Mouse (Mus musculus): Measurements from ENCODE around the gene Olfr657. TPM values are rescaled to one million over a fixed set of nuclear protein-coding genes. Genes with fewer than 3 reads are reported as not detected.

Olfr657 gene
- total RNA-seq (2021): not detected

GRCm38 (mm10) chr7:104624494-104624893, at the start of gene Olfr657:
Gene Olfr657 (plus strand): TSS chr7:104624794.
- no peak for DNase-seq
- intact Hi-C loops (cut with DNase I): no loop called here

GRCm38 (mm10) chr7:104577014-104577413, 47.6 kb upstream of the Olfr657 start, which contains the start of gene Olfr653:
Gene Olfr653 (plus strand): TSS chr7:104577314.
- DNase-seq: no peak
- intact Hi-C loops (cut with DNase I): no loop called here

GRCm38 (mm10) chr7:104580846-104581245, 43.7 kb upstream of the Olfr657 start:
- intact Hi-C loops (cut with DNase I): no loop called here
- no peak for DNase-seq

- DNase-seq: no peak
- intact Hi-C loops (cut with DNase I): no loop called here
Measured at GRCm38 (mm10) chr7:104581429-104581828, 43.2 kb upstream of the Olfr657 start.

GRCm38 (mm10) chr7:104586725-104587124, 37.9 kb upstream of the Olfr657 start, which contains the start of gene Olfr654:
Gene Olfr654 (plus strand): TSS chr7:104587025.
- intact Hi-C loops (cut with DNase I): no loop called here
- DNase-seq: no peak

GRCm38 (mm10) chr7:104588274-104588673, 36.3 kb upstream of the Olfr657 start:
- no peak for DNase-seq
- intact Hi-C loops (cut with DNase I): no loop called here

- DNase-seq: no peak
- intact Hi-C loops (cut with DNase I): no loop called here
Measured at GRCm38 (mm10) chr7:104601679-104602078, 22.9 kb upstream of the Olfr657 start, which contains the start of gene Olfr655. Gene Olfr655 (minus strand): TSS chr7:104601779.

GRCm38 (mm10) chr7:104603173-104603572, 21.4 kb upstream of the Olfr657 start:
- intact Hi-C loops (cut with DNase I): no loop called here
- DNase-seq: peak; percentile 7

GRCm38 (mm10) chr7:104604727-104605126, 19.9 kb upstream of the Olfr657 start:
- DNase-seq: no peak
- intact Hi-C loops (cut with DNase I): no loop called here

GRCm38 (mm10) chr7:104613655-104614054, 10.9 kb upstream of the Olfr657 start, which contains the start of gene Olfr656:
Gene Olfr656 (plus strand): TSS chr7:104613955.
- DNase-seq: no peak
- intact Hi-C loops (cut with DNase I): no loop called here

- intact Hi-C loops (cut with DNase I): no loop called here
- peak; percentile 46 for DNase-seq
Measured at GRCm38 (mm10) chr7:104646841-104647482, 22.4 kb downstream of the Olfr657 start, which contains the start of gene Olfr658. Gene Olfr658 (minus strand): TSS chr7:104647305.

- intact Hi-C loops (cut with DNase I): no loop called here
- DNase-seq: no peak
Measured at GRCm38 (mm10) chr7:104666453-104666852, 41.9 kb downstream of the Olfr657 start, which contains the start of gene Olfr659. Gene Olfr659 (plus strand): TSS chr7:104666753.

GRCm38 (mm10) chr7:104686201-104686600, 61.6 kb downstream of the Olfr657 start, which contains the start of gene Olfr661:
Gene Olfr661 (plus strand): TSS chr7:104686501.
- intact Hi-C loops (cut with DNase I): no loop called here
- no peak for DNase-seq

Other genes starting within 250 kb of the Olfr657 start
- gene Trim30c, start 224.0 kb upstream of the Olfr657 start, total RNA-seq (2021): not detected
- under 1 TPM; 0.52 to 0.56 TPM for gene Trim30a, start 159.6 kb upstream of the Olfr657 start, total RNA-seq (2021)
- under 1 TPM in 1 of 2 experiments, not detected in 1; 0.30 TPM for gene Trim30d, start 116.9 kb upstream of the Olfr657 start, total RNA-seq (2021)
- gene Olfr651, start 74.7 kb upstream of the Olfr657 start, total RNA-seq (2021): not detected
- gene Olfr652, start 63.9 kb upstream of the Olfr657 start, total RNA-seq (2021): not detected
- not detected for gene Olfr653, start 47.5 kb upstream of the Olfr657 start, total RNA-seq (2021)
- not detected for gene Olfr654, start 37.8 kb upstream of the Olfr657 start, total RNA-seq (2021)
- gene Olfr655, start 23.0 kb upstream of the Olfr657 start, total RNA-seq (2021): not detected
- under 1 TPM in 1 of 2 experiments, not detected in 1; 0.08 TPM for gene Olfr656, start 10.8 kb upstream of the Olfr657 start, total RNA-seq (2021)
- not detected for gene Olfr658, start 22.5 kb downstream of the Olfr657 start, total RNA-seq (2021)
- not detected for gene Olfr659, start 42.0 kb downstream of the Olfr657 start, total RNA-seq (2021)
- gene Olfr661, start 61.7 kb downstream of the Olfr657 start, total RNA-seq (2021): not detected
- gene Usp17le, start 152.7 kb downstream of the Olfr657 start, total RNA-seq (2021): not detected
- gene Usp17lb, start 217.8 kb downstream of the Olfr657 start, total RNA-seq (2021): not detected
- gene Usp17la, start 232.2 kb downstream of the Olfr657 start, total RNA-seq (2021): not detected

All from left cerebral cortex, postnatal 4 days (tissue).